11 mouse cellular contexts compared by ENCODE assay signal in the genomic region with DNA sequence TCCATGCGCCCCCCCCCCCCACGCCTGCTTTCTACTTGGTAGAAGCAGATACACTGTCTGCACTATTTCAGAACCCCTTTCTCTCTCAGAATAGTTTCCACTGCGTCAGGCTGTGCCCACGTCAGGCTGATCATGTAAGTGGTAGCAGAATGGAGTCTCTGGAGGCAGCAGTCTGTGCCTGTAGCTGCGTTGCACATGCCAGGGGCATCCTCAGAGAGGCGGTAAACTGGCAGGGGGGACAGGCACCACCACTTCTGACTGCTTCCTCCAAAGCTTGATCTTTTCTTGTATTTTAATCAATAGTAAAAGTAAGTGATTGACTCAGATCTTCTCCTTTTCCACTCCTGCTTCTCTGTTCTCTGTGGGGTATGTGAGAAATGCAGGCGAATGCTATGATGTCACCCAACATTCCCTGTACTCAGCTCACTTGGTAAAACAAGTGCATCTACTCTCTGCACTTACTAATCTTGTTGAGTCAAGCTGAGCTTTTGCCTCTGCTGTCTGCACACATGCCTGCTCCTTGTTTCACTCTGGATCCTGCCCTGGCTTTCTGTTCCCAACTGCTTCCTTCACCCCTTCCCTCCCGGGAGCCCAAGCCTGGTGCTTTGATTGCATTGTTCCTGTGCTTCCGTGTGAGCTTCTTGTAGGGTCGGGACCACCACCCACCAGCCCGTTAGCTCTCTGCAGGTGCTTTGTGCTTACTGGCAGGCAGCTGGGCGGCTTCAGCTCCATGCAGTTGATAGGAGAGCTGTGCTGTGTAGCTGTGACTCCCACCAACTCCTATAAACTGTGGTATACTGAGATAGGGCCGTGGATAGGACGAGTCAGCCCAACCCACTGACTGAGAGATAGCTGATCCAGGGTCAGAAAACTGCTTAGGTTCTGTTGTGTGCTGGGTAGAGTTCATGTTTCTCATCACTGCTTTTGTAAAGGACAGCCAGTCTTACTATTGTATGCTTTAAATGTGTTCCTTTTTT.
DNase-seq lines count a peak whose midpoint lies in the region; ATAC-seq lines count a peak whose summit lies in the region.
"Had no signal": no experiment of that assay in that cellular context is flagged by ENCODE, and none has a peak within 500 bp of the region (broad histone marks: within the 10 kb centered on the region; RNA-seq: fewer than 3 reads in every experiment).

No protein-coding gene starts in this region.

- no peaks in the 10 kb centered on the region for H3K9me3 ChIP-seq in forebrain, embryonic 12.5 days
- no peaks in the 10 kb centered on the region for H3K9me3 ChIP-seq in forebrain, embryonic 11.5 days (ENCODE audit: control insufficient read depth, low read length)

- no peaks in the 10 kb centered on the region for H3K27me3 ChIP-seq in forebrain, embryonic 12.5 days
- no peaks in the 10 kb centered on the region for H3K27me3 ChIP-seq in forebrain, embryonic 11.5 days (ENCODE audit: control insufficient read depth, insufficient read depth, low read length)

- H3K4me3 ChIP-seq in forebrain, embryonic 12.5 days (replicated peaks), result no peak overlapping the region
- H3K4me3 ChIP-seq in forebrain, embryonic 11.5 days (ENCODE audit: low read depth, low read length), result no peak overlapping the region

- H3K4me1 ChIP-seq in forebrain, embryonic 12.5 days, result peaks cover 46% of the 10 kb centered on the region
- peaks cover 3% of the 10 kb centered on the region; the same call in 1 of the 2 replicates for H3K4me1 ChIP-seq in forebrain, embryonic 11.5 days (replicated peaks; ENCODE audit: control insufficient read depth, insufficient read depth, low read length)

- H3K27ac ChIP-seq in forebrain, embryonic 12.5 days, result 0 out of 2 replicates have a peak overlapping the region, but pooled peaks have one; percentile 14
- H3K27ac ChIP-seq in forebrain, embryonic 11.5 days (ENCODE audit: low read depth, low read length), result no peak overlapping the region

- no peak overlapping the region for H3K4me2 ChIP-seq in forebrain, embryonic 12.5 days
- H3K4me2 ChIP-seq in forebrain, embryonic 11.5 days (ENCODE audit: low read depth, low read length, severe bottlenecking), result no peak overlapping the region

- H3K9ac ChIP-seq in forebrain, embryonic 12.5 days, result peak overlapping the region; percentile 22; the same call in 1 of the 2 replicates
- no peak overlapping the region for H3K9ac ChIP-seq in forebrain, embryonic 11.5 days (ENCODE audit: low read length)

- H3K36me3 ChIP-seq in forebrain, embryonic 12.5 days (replicated peaks), result peaks cover 4% of the 10 kb centered on the region
- no peaks in the 10 kb centered on the region for H3K36me3 ChIP-seq in forebrain, embryonic 11.5 days (ENCODE audit: control insufficient read depth, insufficient read depth, low read length)

- no peak for DNase-seq in forebrain, embryonic 11.5 days (ENCODE audit: low spot score)
- peak; percentile 29 to 61 for DNase-seq in layer of hippocampus, adult 18-20 months (ENCODE audit: low spot score in 2 of 2)
- no peak for DNase-seq in layer of hippocampus, adult 8-10 months (ENCODE audit: low spot score in 2 of 2)
- peak; percentile 69 for DNase-seq in right cerebral cortex, adult 18-20 months
- no peak for DNase-seq in right cerebral cortex, postnatal 4 days
- DNase-seq in cerebellum, adult 11-12 months, result no peak
- DNase-seq in urinary bladder, postnatal 25 days (ENCODE audit: low spot score), result no peak
- DNase-seq: cerebellum, postnatal 14 days; layer of hippocampus, adult 9-11 months had no signal

- 42% methylated on average over 14 of the region's 14 CpGs for whole genome bisulfite sequencing in forebrain, embryonic 12.5 days
- 46% methylated on average over 14 of the region's 14 CpGs for WGBS in forebrain, embryonic 11.5 days

- ATAC-seq in forebrain, embryonic 12.5 days (ENCODE audit: low FRiP score), result no peak
- ATAC-seq in forebrain, embryonic 11.5 days (replicated peaks; ENCODE audit: low FRiP score), result no peak
- ATAC-seq: lung, postnatal 0 days had no signal

Comparison
In these comparisons a context has a peak if more than half of its experiments do, and no peak if none do; other contexts are left out.
1. DNase-seq: peak in layer of hippocampus, adult 18-20 months (2 of 2) and right cerebral cortex, adult 18-20 months (single experiment); none in forebrain, embryonic 11.5 days (single experiment), layer of hippocampus, adult 8-10 months (0 of 2), right cerebral cortex, postnatal 4 days (single experiment), cerebellum, adult 11-12 months (single experiment) and urinary bladder, postnatal 25 days (single experiment).